Mouse (Mus musculus) bone marrow, adult 2 months (tissue): ENCODE measurements around the gene Cfap45.

Experiments used
- CTCF ChIP-seq: fragments of 200-500 bp; IDR thresholded peaks from 2 replicates; pipeline ENCODE4 v1.5.1; 2011; ENCODE audit warnings: low read length, control low read depth; ENCODE audit not compliant: control insufficient read depth, insufficient read depth
- POLR2A ChIP-seq: fragments of 200-500 bp; IDR thresholded peaks from 2 replicates; pipeline ENCODE4 v1.6.1; 2011; ENCODE audit warnings: low read depth, mild to moderate bottlenecking, control low read depth, low read length, borderline replicate concordance; ENCODE audit not compliant: control insufficient read depth

GRCm38 (mm10) chr1:172525971-172526370 lies 5.4 kb downstream of the Cfap45 start:
- TF ChIP-seq CTCF: no peak
- no peak for TF ChIP-seq POLR2A
